Mouse (Mus musculus) olfactory bulb, adult 2 months (tissue): Measurements from ENCODE around the gene Ptcra.
"Not testable (repeated sequence)": the region's sequence is repeated elsewhere in the genome, so short reads cannot be mapped to it uniquely, and the experiment has no call there.

Source experiments
- CTCF ChIP-seq: fragments of 200-500 bp; IDR thresholded peaks from 2 replicates; pipeline ENCODE4 v1.5.1; 2012; ENCODE audit warnings: low read depth, mild to moderate bottlenecking, low read length, moderate library complexity; ENCODE audit not compliant: insufficient read depth
- POLR2A ChIP-seq: fragments of 200-500 bp; IDR thresholded peaks from 2 replicates; pipeline ENCODE4 v1.6.1; 2012; ENCODE audit warnings: mild to moderate bottlenecking, low read depth, low read length, moderate library complexity; ENCODE audit not compliant: insufficient read depth

GRCm38 (mm10) chr17:46764916-46765315, 1.4 kb upstream of the Ptcra start:
- not testable (repeated sequence) for TF ChIP-seq POLR2A, CTCF
